Mouse (Mus musculus) embryonic facial prominence, embryonic 11.5 days (tissue): ENCODE data around the gene Gm49776. TPM values are rescaled to one million over a fixed set of nuclear protein-coding genes. Genes with fewer than 3 reads are reported as not detected.

Source experiments
- ATAC-seq: fragments of 200-750 bp; cut with Nextera tagmentation; replicated peaks from 2 replicates; pipeline ENCODE4 v1.8.0; 2017; ENCODE audit warnings: low read depth; ENCODE audit not compliant: insufficient number of reproducible peaks, low FRiP score, low TSS enrichment
- DNase-seq: peaks from one replicate; pipeline ENCODE4 v3.0.0-alpha.2; 2015; ENCODE audit warnings: low spot score
- H3K27ac ChIP-seq: fragments of 300-500 bp; sonication (generic); replicated peaks from 2 replicates; pipeline ENCODE4 v1.5.1; 2014; ENCODE audit warnings: mild to moderate bottlenecking, low read depth, low read length, control low read depth
- H3K27me3 ChIP-seq: fragments of 300-500 bp; sonication (generic); 2 replicates; pipeline ENCODE4 v1.6.1; 2014; ENCODE audit warnings: mild to moderate bottlenecking, low read length, moderate library complexity, mixed read lengths; ENCODE audit not compliant: control insufficient read depth, insufficient read depth
- H3K36me3 ChIP-seq: fragments of 300-500 bp; sonication (generic); replicated peaks from 2 replicates; pipeline ENCODE4 v1.6.1; 2014; ENCODE audit warnings: low read depth, mild to moderate bottlenecking, low read length, moderate library complexity, mixed read lengths; ENCODE audit not compliant: control insufficient read depth, insufficient read depth
- H3K4me1 ChIP-seq: fragments of 300-500 bp; sonication (generic); 2 replicates; pipeline ENCODE4 v1.6.1; 2014; ENCODE audit warnings: low read length, mixed read lengths; ENCODE audit not compliant: control insufficient read depth, insufficient read depth
- H3K4me2 ChIP-seq: fragments of 300-500 bp; sonication (generic); 2 replicates; pipeline ENCODE4 v1.6.1; 2014; ENCODE audit warnings: low read depth, mild to moderate bottlenecking, control low read depth, low read length, moderate library complexity
- H3K4me3 ChIP-seq: fragments of 300-500 bp; sonication (generic); 2 replicates; pipeline ENCODE4 v1.5.1; 2014; ENCODE audit warnings: low read depth, low read length, control low read depth
- H3K9ac ChIP-seq: fragments of 300-500 bp; sonication (generic); replicated peaks from 2 replicates; pipeline ENCODE4 v1.6.1; 2014; ENCODE audit warnings: mild to moderate bottlenecking, control low read depth, low read length
- H3K9me3 ChIP-seq: fragments of 300-500 bp; sonication (generic); replicated peaks from 2 replicates; pipeline ENCODE4 v1.6.1; 2016; ENCODE audit warnings: mild to moderate bottlenecking, low read length, inconsistent platforms, mixed read lengths; ENCODE audit not compliant: control insufficient read depth
- WGBS: fragments of 180-500 bp; shearing (Covaris S2); extraction: QIAGEN DNeasy Blood & Tissue Kit; methylation state at CpG from one replicate; pipeline ENCODE4 v1.1.7; 2014; 5-methylcytosine and 5-hydroxymethylcytosine counted together
- polyA plus RNA-seq: library from polyadenylated mRNA; unstranded; fragments of >200 nt; fragmentation: Nextera tagmentation; extraction: Ambion mirVana; gene quantifications from 2 replicates; pipeline ENCODE4 v1.2.1, GENCODE M21; 2014

Gene Gm49776
- polyA plus RNA-seq, 1 experiment from 2014 or later: 0.94 TPM

DNA sequence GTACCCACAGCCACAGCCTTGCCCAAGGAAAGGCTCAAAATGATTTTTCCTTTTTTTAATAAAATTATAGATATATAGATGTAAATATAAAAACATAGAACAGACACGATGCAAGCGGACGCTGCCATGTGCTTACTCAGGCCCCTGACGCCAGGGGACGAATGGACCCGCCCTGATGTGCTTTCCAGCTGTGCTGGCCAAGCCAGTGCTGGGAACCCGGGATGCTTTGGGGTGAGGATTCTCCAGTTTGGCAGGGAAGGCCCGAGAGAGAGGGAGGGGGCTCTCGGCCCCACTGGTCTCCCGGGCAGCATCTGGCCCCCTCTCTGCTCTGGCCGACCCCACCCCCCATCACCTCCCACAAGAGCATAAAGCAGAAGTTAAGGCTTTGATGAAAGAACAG, 35.9 kb downstream of the Gm49776 start:
- WGBS: 83% methylated on average over 11 of the region's 11 CpGs
- H3K4me2 ChIP-seq: no peak overlapping the region
- DNase-seq (no peak), ATAC-seq (no peak)
- H3K9ac ChIP-seq: no peak overlapping the region
- H3K4me1 ChIP-seq: peaks cover 2% of the 10 kb centered on the region; the same call in 1 of the 2 replicates
- no peak overlapping the region for H3K27ac ChIP-seq
- H3K9me3 ChIP-seq: no peaks in the 10 kb centered on the region
- no peaks in the 10 kb centered on the region for H3K27me3 ChIP-seq
- no peak overlapping the region for H3K4me3 ChIP-seq
- H3K36me3 ChIP-seq: no peaks in the 10 kb centered on the region

DNA sequence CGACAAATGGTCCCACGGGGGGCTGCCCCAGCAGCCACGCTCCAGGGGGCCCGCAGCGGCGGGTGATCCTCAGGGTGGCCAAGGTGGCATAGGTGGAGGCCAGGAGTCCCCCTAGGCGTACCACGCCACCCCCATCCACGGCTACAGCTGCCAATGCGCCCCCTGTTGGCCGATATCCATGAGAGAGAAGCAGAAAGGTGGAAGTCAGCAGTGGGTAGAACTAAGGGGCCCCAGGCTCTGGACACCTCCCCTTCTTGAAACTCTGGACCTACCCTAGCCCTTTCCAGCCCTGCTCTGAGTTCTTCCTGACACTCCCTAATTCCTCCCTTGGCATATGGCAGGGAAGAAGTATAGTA, 36.6 kb downstream of the Gm49776 start:
- H3K9me3 ChIP-seq: no peaks in the 10 kb centered on the region
- no peak overlapping the region for H3K27ac ChIP-seq
- DNase-seq (no peak), ATAC-seq (no peak)
- no peaks in the 10 kb centered on the region for H3K36me3 ChIP-seq
- no peak overlapping the region for H3K9ac ChIP-seq
- H3K4me3 ChIP-seq: no peak overlapping the region
- no peak overlapping the region for H3K4me2 ChIP-seq
- H3K4me1 ChIP-seq: peaks cover 2% of the 10 kb centered on the region; the same call in 1 of the 2 replicates
- no peaks in the 10 kb centered on the region for H3K27me3 ChIP-seq
- 78% methylated on average over 11 of the region's 11 CpGs for WGBS

DNA sequence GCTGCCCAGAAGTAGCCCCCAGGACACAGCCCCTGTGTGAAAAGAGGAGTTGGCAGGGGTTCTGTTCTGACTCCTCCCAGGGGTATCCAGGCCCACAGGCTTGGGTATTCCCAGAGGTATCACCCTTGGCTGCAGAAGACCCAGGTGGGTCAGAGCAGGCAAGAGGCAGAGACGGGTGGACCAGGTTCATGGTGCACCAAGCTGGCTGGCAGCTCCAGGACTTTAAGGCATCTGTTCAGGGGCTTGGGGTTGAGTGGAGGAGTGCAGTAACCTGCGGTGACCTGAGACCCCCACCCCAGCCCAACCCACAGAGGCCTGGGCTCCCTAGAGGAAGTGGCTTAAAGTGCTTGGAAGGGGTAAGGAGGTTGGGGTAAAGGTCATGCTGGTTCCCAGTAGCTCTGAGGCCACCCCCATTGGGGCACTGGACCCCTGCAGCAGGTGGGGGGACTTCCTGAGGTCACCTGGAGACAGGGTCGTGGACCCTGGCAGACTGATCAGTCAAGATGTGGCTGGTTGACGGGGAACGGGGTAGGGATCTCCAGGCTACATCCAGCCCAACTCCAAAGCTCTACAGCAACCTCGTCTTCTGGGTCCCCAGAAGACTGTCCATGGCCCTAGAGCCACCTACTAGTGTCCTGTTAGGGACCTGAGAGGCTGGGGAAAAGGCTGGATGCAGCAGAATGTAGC, 37.1 kb downstream of the Gm49776 start:
- ATAC-seq (no peak), DNase-seq (no peak)
- Histone ChIP-seq H3K4me3 (no peak overlapping the region), H3K9ac (no peak overlapping the region), H3K27me3 (no peaks in the 10 kb centered on the region), H3K27ac (no peak overlapping the region), H3K9me3 (no peaks in the 10 kb centered on the region), H3K4me1 (peaks cover 2% of the 10 kb centered on the region; the same call in 1 of the 2 replicates), H3K36me3 (no peaks in the 10 kb centered on the region), H3K4me2 (no peak overlapping the region)
- 85% methylated on average over 6 of the region's 6 CpGs for WGBS

DNA sequence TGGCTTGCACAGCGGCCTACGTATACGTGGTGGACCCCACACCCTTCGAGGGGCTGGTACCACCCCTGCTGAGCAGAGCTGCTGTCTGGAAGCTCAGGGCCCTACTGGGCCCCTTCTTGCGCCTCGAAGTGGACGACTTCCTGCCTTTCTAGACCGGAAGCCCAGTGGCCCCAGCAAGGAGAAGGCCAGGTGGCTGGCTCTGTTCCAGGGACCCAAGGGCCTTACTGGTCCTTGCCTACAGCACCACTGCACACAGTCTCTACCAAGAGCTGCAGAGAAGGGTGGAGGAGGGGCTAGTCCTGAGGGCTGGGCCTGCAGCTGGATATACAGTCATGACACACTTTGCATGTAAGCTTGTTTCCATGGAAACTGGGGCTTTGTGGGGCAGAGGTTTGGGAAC, 38.1 kb downstream of the Gm49776 start:
- H3K27ac ChIP-seq: no peak overlapping the region
- peak; percentile 25; the same call in 1 of the 2 replicates for ATAC-seq
- DNase-seq: peak; percentile 29

DNA sequence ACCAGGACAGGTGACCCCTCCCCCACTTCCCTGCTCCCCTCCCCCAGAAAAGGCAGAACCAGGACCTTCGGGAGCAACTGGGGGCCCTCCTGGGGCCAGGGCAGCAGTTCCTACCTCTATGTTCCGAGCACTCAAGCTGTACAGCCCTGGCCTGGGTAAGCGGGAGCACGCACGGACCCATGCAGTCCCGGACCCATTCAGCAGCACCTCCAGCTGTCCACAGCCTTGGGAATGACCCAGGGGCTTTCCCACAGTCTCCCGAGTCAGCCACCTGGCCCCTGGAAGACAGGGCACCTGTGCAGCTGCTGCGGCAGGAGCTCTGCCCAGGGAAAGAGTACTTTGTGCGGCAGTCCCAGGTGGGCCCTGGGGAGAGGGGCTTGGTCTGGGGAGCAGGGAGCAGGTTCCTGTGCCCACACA, 39.5 kb downstream of the Gm49776 start:
- H3K9me3 ChIP-seq: no peaks in the 10 kb centered on the region
- H3K4me1 ChIP-seq: peaks cover 2% of the 10 kb centered on the region; the same call in 1 of the 2 replicates
- no peak overlapping the region for H3K4me2 ChIP-seq
- no peaks in the 10 kb centered on the region for H3K27me3 ChIP-seq
- no peak overlapping the region for H3K27ac ChIP-seq
- H3K9ac ChIP-seq: no peak overlapping the region
- ATAC-seq (no peak), DNase-seq (no peak)
- 76% methylated on average over 9 of the region's 9 CpGs for WGBS
- no peaks in the 10 kb centered on the region for H3K36me3 ChIP-seq
- H3K4me3 ChIP-seq: no peak overlapping the region

More for the DNA sequence above, 38.1 kb downstream of the Gm49776 start:
- H3K36me3 ChIP-seq: no peaks in the 10 kb centered on the region
- H3K4me1 ChIP-seq: peaks cover 2% of the 10 kb centered on the region; the same call in 1 of the 2 replicates
- no peaks in the 10 kb centered on the region for H3K27me3 ChIP-seq
- H3K4me3 ChIP-seq: no peak overlapping the region
- no peaks in the 10 kb centered on the region for H3K9me3 ChIP-seq
- no peak overlapping the region for H3K4me2 ChIP-seq
- WGBS: 69% methylated on average over 8 of the region's 8 CpGs
- H3K9ac ChIP-seq: no peak overlapping the region

DNA sequence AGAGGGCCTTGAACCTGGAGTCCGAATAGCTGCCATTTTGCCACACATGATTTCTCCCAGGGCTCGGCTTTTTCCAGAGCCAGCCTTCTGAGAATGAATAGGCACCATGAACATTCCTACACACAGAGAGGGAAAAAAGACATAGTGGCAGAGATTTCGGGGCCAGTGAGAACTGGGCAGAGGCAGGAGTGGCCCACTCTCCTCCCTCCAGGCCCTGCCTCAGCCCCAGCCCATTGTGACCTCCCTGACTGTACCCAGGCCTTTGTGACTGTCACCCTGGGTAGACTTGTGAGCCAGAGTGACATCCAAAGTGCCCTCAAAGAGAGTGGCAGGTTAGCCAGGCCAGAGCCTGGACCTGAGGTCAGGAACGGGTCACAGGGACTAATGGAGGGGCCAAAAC, 40.5 kb downstream of the Gm49776 start, which contains the start of gene Ccdc188:
Gene Ccdc188, plus strand, starts transcription at position 301 of the 400 bp plus-strand sequence.
- H3K4me3 ChIP-seq: no peak within 1 kb of the TSS
- no peaks in the 10 kb centered on the region for H3K36me3 ChIP-seq
- H3K4me1 ChIP-seq: peaks cover 2% of the 10 kb centered on the region; the same call in 1 of the 2 replicates
- WGBS: 74% methylated on average over 4 of the region's 4 CpGs
- no peak within 1 kb of the TSS for H3K9ac ChIP-seq
- no peaks in the 10 kb centered on the region for H3K9me3 ChIP-seq
- ATAC-seq: no peak
- DNase-seq: no peak
- H3K27me3 ChIP-seq: no peaks in the 10 kb centered on the region
- H3K27ac ChIP-seq: no peak within 1 kb of the TSS
- no peak within 1 kb of the TSS for H3K4me2 ChIP-seq

DNA sequence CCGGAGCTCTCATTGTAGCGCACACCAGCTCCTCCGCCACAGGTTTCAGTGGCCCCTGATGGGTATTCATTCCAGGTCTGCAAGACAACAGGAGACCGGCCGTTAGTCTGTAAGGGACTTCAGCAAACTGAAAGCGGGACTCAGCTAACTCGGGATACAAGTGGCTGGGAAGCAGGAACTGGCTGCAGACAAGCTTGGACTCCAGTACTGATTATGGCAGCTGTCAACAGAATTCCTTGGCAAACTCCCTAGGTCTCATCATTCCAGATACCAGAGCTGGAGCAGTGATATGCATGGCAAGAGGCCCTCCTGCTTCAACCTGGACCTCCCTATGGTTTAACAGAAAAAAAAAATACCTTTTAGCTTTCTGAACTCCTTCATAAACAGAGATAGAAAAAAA, 43.3 kb downstream of the Gm49776 start:
- Histone ChIP-seq H3K9ac (no peak overlapping the region), H3K27me3 (no peaks in the 10 kb centered on the region), H3K4me1 (no peaks in the 10 kb centered on the region), H3K4me3 (no peak overlapping the region), H3K9me3 (no peaks in the 10 kb centered on the region), H3K27ac (0 out of 2 replicates have a peak overlapping the region, but pooled peaks have one; percentile 28), H3K4me2 (peak overlapping the region; percentile 10; the same call in 1 of the 2 replicates), H3K36me3 (no peaks in the 10 kb centered on the region)
- no peak for ATAC-seq
- DNase-seq: no peak
- 74% methylated on average over 7 of the region's 7 CpGs for WGBS

DNA sequence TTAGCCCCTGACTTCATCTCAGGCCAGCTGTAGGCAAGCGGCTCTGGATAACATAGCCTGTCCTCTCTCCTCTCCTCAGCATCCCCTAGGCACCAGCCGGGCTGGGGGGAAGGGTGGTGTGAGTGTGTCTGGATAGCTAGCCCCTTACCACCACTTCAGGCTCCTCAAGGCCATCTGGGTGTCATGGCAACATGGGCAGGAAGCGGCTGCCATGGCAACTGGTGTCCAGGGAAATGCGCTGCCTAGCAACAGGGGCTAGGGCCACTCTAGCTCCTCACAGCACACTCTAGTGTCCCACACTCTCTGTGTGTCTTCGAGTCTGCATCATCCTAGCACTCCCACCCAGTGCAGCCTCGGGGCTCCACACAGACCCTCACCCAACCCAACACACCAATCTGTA, 44.4 kb downstream of the Gm49776 start:
- Histone ChIP-seq H3K27me3 (no peaks in the 10 kb centered on the region), H3K4me3 (no peak overlapping the region), H3K9ac (no peak overlapping the region; the same call in 1 of the 2 replicates), H3K9me3 (no peaks in the 10 kb centered on the region), H3K4me1 (no peaks in the 10 kb centered on the region), H3K4me2 (no peak overlapping the region), H3K27ac (no peak overlapping the region), H3K36me3 (no peaks in the 10 kb centered on the region)
- ATAC-seq (peak; percentile 90), DNase-seq (peak; percentile 85)
- 35% methylated on average over 6 of the region's 6 CpGs for WGBS
